Mouse (Mus musculus): ENCODE measurements around the gene Cpne4. TPM values are rescaled to one million over a fixed set of nuclear protein-coding genes. Genes with fewer than 3 reads are reported as not detected.

Gene Cpne4
- polyA plus RNA-seq, 1 experiment from 2014 or later = 0.50 TPM

GRCm38 (mm10) chr9:104895360-104895759 is 348.3 kb downstream of the Cpne4 start:
- H3K9ac ChIP-seq = no peak overlapping the region
- 70% methylated on average over 4 of the region's 4 CpGs for WGBS
- no peaks in the 10 kb centered on the region for H3K4me1 ChIP-seq
- H3K27me3 ChIP-seq (replicated peaks) = no peaks in the 10 kb centered on the region
- H3K27ac ChIP-seq = no peak overlapping the region
- H3K4me2 ChIP-seq = no peak overlapping the region
- no peak overlapping the region for H3K4me3 ChIP-seq (replicated peaks)
- H3K36me3 ChIP-seq = no peaks in the 10 kb centered on the region
- no peaks in the 10 kb centered on the region for H3K9me3 ChIP-seq
- ATAC-seq (ENCODE audit: insufficient read depth, low FRiP score, low read depth) = no peak; the same call in 1 of the 2 replicates

- H3K27me3 ChIP-seq (replicated peaks) = no peaks in the 10 kb centered on the region
- H3K4me1 ChIP-seq = no peaks in the 10 kb centered on the region
- no peak overlapping the region for H3K4me3 ChIP-seq (replicated peaks)
- H3K4me2 ChIP-seq = no peak overlapping the region
- WGBS = 48% methylated on average over 6 of the region's 6 CpGs
- ATAC-seq (ENCODE audit: insufficient read depth, low FRiP score, low read depth) = peak; percentile 87
- H3K27ac ChIP-seq = no peak overlapping the region
- no peaks in the 10 kb centered on the region for H3K9me3 ChIP-seq
- H3K9ac ChIP-seq = no peak overlapping the region
- H3K36me3 ChIP-seq = no peaks in the 10 kb centered on the region
These were observed 354.0 kb downstream of the Cpne4 start for GRCm38 (mm10) chr9:104901118-104901517.

- 57% methylated on average over 2 of the region's 2 CpGs for WGBS
- H3K36me3 ChIP-seq = no peaks in the 10 kb centered on the region
- no peak overlapping the region for H3K9ac ChIP-seq
- H3K27ac ChIP-seq = no peak overlapping the region
- H3K4me1 ChIP-seq = no peaks in the 10 kb centered on the region
- no peaks in the 10 kb centered on the region for H3K27me3 ChIP-seq (replicated peaks)
- no peak overlapping the region for H3K4me3 ChIP-seq (replicated peaks)
- no peaks in the 10 kb centered on the region for H3K9me3 ChIP-seq
- no peak for ATAC-seq (ENCODE audit: insufficient read depth, low FRiP score, low read depth)
- no peak overlapping the region for H3K4me2 ChIP-seq
These were observed 354.7 kb downstream of the Cpne4 start for GRCm38 (mm10) chr9:104901827-104902226.

DNA sequence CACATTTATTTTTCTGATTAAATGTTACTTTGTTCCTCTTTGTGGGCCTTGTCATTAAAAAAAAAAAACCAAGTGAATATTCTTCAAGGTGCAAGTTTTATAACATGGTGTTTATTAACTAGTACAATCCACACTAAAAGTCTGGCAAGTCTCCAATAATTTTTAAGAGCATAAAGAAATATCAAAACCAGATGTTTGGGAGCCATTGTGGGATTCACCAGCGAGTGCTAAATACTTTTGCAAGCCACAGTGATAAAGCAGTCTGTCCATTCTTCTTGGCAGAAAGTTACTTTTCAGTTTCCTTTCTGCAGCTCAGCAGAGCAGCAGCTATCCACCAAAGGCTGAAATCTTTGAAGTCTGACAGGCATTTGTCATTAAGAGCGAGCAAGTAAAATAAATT is 365.6 kb downstream of the Cpne4 start:
- no peaks in the 10 kb centered on the region for H3K4me1 ChIP-seq
- H3K9ac ChIP-seq = no peak overlapping the region
- H3K9me3 ChIP-seq = no peaks in the 10 kb centered on the region
- H3K36me3 ChIP-seq = no peaks in the 10 kb centered on the region
- no peaks in the 10 kb centered on the region for H3K27me3 ChIP-seq (replicated peaks)
- H3K4me2 ChIP-seq = no peak overlapping the region
- no peak overlapping the region for H3K27ac ChIP-seq
- WGBS = 50% methylated on average over 2 of the region's 2 CpGs
- no peak for ATAC-seq (ENCODE audit: insufficient read depth, low FRiP score, low read depth)
- H3K4me3 ChIP-seq (replicated peaks) = no peak overlapping the region

GRCm38 (mm10) chr9:104913327-104913726 is 366.2 kb downstream of the Cpne4 start:
- H3K9me3 ChIP-seq = no peaks in the 10 kb centered on the region
- no peak for ATAC-seq (ENCODE audit: insufficient read depth, low FRiP score, low read depth)
- H3K27ac ChIP-seq = no peak overlapping the region
- WGBS = 66% methylated on average over 2 of the region's 2 CpGs
- H3K27me3 ChIP-seq (replicated peaks) = no peaks in the 10 kb centered on the region
- H3K4me3 ChIP-seq (replicated peaks) = no peak overlapping the region
- no peak overlapping the region for H3K4me2 ChIP-seq
- H3K36me3 ChIP-seq = no peaks in the 10 kb centered on the region
- H3K9ac ChIP-seq = no peak overlapping the region
- H3K4me1 ChIP-seq = no peaks in the 10 kb centered on the region

DNA sequence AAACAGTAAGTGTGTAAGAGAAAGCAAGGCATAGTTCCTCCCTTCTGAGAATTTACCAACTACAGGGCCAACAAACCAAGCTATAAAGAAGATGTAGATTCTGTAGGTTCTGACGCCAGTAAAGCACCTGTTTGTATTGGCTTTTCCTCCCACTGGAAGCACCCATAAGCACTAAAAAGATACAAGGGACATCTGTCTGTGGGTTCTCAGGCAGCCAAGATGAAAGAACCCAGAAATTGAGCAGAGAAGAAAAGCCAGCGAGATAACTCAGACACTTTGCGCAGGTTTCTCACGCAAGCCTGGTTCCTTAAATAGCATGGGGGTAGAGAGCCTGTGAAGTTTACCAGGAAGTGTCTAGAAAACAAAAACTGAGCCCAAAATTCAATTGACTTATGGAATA is 374.1 kb downstream of the Cpne4 start:
- H3K4me1 ChIP-seq = no peaks in the 10 kb centered on the region
- H3K9me3 ChIP-seq = no peaks in the 10 kb centered on the region
- no peaks in the 10 kb centered on the region for H3K27me3 ChIP-seq (replicated peaks)
- no peak overlapping the region for H3K9ac ChIP-seq
- no peak overlapping the region for H3K4me2 ChIP-seq
- H3K36me3 ChIP-seq = no peaks in the 10 kb centered on the region
- WGBS = 84% methylated on average over 4 of the region's 4 CpGs
- no peak overlapping the region for H3K27ac ChIP-seq
- ATAC-seq (ENCODE audit: insufficient read depth, low FRiP score, low read depth) = no peak
- H3K4me3 ChIP-seq (replicated peaks) = no peak overlapping the region

DNA sequence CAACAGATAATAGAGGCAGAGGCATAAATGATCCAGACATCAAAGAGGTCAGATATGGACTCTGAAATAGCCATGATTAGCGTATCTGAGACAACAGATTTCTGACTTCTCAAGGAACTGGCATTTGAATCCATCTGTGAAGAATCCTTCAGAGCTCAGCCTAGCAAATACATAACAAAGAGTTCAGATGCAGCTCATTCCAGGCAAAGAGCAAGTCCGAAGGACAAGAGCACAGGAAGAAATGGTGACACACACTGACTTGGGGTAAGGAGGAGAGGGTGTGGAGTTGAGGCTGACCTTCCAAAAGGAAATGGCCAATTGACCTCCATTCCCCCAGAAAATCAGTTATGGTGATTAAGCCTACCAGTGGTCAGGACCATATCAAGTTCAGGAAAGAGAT is 375.0 kb downstream of the Cpne4 start:
- 65% methylated on average over 2 of the region's 2 CpGs for WGBS
- Histone ChIP-seq H3K27me3 (replicated peaks) (no peaks in the 10 kb centered on the region), H3K9ac (no peak overlapping the region), H3K9me3 (no peaks in the 10 kb centered on the region), H3K36me3 (no peaks in the 10 kb centered on the region), H3K4me3 (replicated peaks) (no peak overlapping the region), H3K4me2 (no peak overlapping the region), H3K4me1 (no peaks in the 10 kb centered on the region), H3K27ac (no peak overlapping the region)
- ATAC-seq (ENCODE audit: insufficient read depth, low FRiP score, low read depth) = no peak

GRCm38 (mm10) chr9:104928806-104929205 is 381.7 kb downstream of the Cpne4 start:
- no peak overlapping the region for H3K4me3 ChIP-seq (replicated peaks)
- no peak for ATAC-seq (ENCODE audit: insufficient read depth, low FRiP score, low read depth)
- 76% methylated on average over 9 of the region's 9 CpGs for WGBS

GRCm38 (mm10) chr9:104940389-104940788 is 393.3 kb downstream of the Cpne4 start:
- no peaks in the 10 kb centered on the region for H3K9me3 ChIP-seq
- no peak overlapping the region for H3K27ac ChIP-seq
- H3K27me3 ChIP-seq (replicated peaks) = no peaks in the 10 kb centered on the region
- no peaks in the 10 kb centered on the region for H3K4me1 ChIP-seq
- ATAC-seq (ENCODE audit: insufficient read depth, low FRiP score, low read depth) = no peak
- 77% methylated on average over 4 of the region's 4 CpGs for WGBS
- no peak overlapping the region for H3K4me3 ChIP-seq (replicated peaks)
- H3K9ac ChIP-seq = no peak overlapping the region
- H3K4me2 ChIP-seq = no peak overlapping the region
- H3K36me3 ChIP-seq = no peaks in the 10 kb centered on the region

More at GRCm38 (mm10) chr9:104928806-104929205, 381.7 kb downstream of the Cpne4 start:
- Histone ChIP-seq H3K36me3 (no peaks in the 10 kb centered on the region), H3K27ac (no peak overlapping the region), H3K4me2 (no peak overlapping the region), H3K9ac (no peak overlapping the region), H3K9me3 (no peaks in the 10 kb centered on the region), H3K4me1 (no peaks in the 10 kb centered on the region), H3K27me3 (replicated peaks) (no peaks in the 10 kb centered on the region)

- no peaks in the 10 kb centered on the region for H3K36me3 ChIP-seq
- no peak overlapping the region for H3K4me2 ChIP-seq
- 53% methylated on average over 4 of the region's 4 CpGs for WGBS
- ATAC-seq (ENCODE audit: insufficient read depth, low FRiP score, low read depth) = no peak
- no peaks in the 10 kb centered on the region for H3K27me3 ChIP-seq (replicated peaks)
- no peak overlapping the region for H3K4me3 ChIP-seq (replicated peaks)
- H3K27ac ChIP-seq = no peak overlapping the region
- H3K9ac ChIP-seq = no peak overlapping the region
- no peaks in the 10 kb centered on the region for H3K4me1 ChIP-seq
- H3K9me3 ChIP-seq = no peaks in the 10 kb centered on the region
These were observed 403.5 kb downstream of the Cpne4 start for GRCm38 (mm10) chr9:104950551-104950950.

GRCm38 (mm10) chr9:104952176-104952575 is 405.1 kb downstream of the Cpne4 start:
- Histone ChIP-seq H3K9ac (no peak overlapping the region), H3K9me3 (no peaks in the 10 kb centered on the region), H3K36me3 (no peaks in the 10 kb centered on the region), H3K27me3 (replicated peaks) (no peaks in the 10 kb centered on the region), H3K4me3 (replicated peaks) (no peak overlapping the region), H3K4me2 (no peak overlapping the region), H3K27ac (no peak overlapping the region), H3K4me1 (no peaks in the 10 kb centered on the region)
- 47% methylated on average over 3 of the region's 3 CpGs for WGBS
- ATAC-seq (ENCODE audit: insufficient read depth, low FRiP score, low read depth) = no peak

DNA sequence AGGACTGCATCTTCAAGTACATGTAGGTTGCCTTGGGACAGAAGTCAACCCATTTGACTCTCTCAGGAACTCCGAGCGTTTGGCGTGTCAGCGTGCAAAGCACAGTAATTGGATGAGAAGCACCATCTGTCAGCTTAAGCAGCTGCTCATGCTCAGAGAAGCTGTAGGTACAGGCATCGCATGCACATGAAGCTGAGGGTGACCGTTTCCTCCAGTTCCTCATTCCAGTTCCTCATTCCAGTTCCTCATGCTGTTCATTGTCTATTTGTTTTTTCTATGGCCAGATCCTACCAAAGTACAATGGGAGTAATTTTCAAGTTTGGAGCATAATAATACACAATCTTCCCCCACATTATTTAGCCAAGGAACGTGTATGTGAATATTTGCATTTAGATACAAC is 425.7 kb downstream of the Cpne4 start:
- Histone ChIP-seq H3K27me3 (replicated peaks) (no peaks in the 10 kb centered on the region), H3K4me2 (no peak overlapping the region), H3K4me1 (no peaks in the 10 kb centered on the region), H3K9me3 (no peaks in the 10 kb centered on the region), H3K4me3 (replicated peaks) (no peak overlapping the region), H3K36me3 (no peaks in the 10 kb centered on the region), H3K9ac (no peak overlapping the region), H3K27ac (no peak overlapping the region)
- 60% methylated on average over 7 of the region's 7 CpGs for WGBS
- no peak for ATAC-seq (ENCODE audit: insufficient read depth, low FRiP score, low read depth)

GRCm38 (mm10) chr9:104981934-104982548 is 435.0 kb downstream of the Cpne4 start:
- no peak overlapping the region for H3K27ac ChIP-seq
- no peaks in the 10 kb centered on the region for H3K36me3 ChIP-seq
- no peaks in the 10 kb centered on the region for H3K4me1 ChIP-seq
- H3K9me3 ChIP-seq = no peaks in the 10 kb centered on the region
- H3K27me3 ChIP-seq (replicated peaks) = no peaks in the 10 kb centered on the region
- no peak for ATAC-seq (ENCODE audit: insufficient read depth, low FRiP score, low read depth)
- no peak overlapping the region for H3K4me3 ChIP-seq (replicated peaks)
- H3K9ac ChIP-seq = no peak overlapping the region
- WGBS = 75% methylated on average over 2 of the region's 2 CpGs
- no peak overlapping the region for H3K4me2 ChIP-seq

Measured in stomach, embryonic 15.5 days (tissue).